In genomic region chr13:16196692-16197091, GRCm38 (mm10) we compare ENCODE assay signal across 25 mouse cellular contexts.
DNase-seq lines count a peak whose midpoint lies in the region; ATAC-seq and TF ChIP-seq lines count a peak whose summit lies in the region.
"Had no signal": no experiment of that assay in that cellular context is flagged by ENCODE, and none has a peak within 500 bp of the region (broad histone marks: within the 10 kb centered on the region; RNA-seq: fewer than 3 reads in every experiment).

No protein-coding gene starts in this region.

- no peak for TF ChIP-seq CTCF in forebrain, postnatal 0 days (IDR thresholded peaks at IDR 0.05; ENCODE audit: low read depth)

- H3K9me3 ChIP-seq in forebrain, embryonic 13.5 days (replicated peaks) = no peaks in the 10 kb centered on the region
- no peaks in the 10 kb centered on the region for H3K9me3 ChIP-seq in forebrain, embryonic 11.5 days (ENCODE audit: control insufficient read depth, low read length)
- no peaks in the 10 kb centered on the region for H3K9me3 ChIP-seq in forebrain, embryonic 15.5 days
- no peaks in the 10 kb centered on the region for H3K9me3 ChIP-seq in forebrain, embryonic 12.5 days
- no peaks in the 10 kb centered on the region for H3K9me3 ChIP-seq in forebrain, postnatal 0 days (ENCODE audit: low read length)
- H3K9me3 ChIP-seq: embryonic facial prominence, embryonic 10.5 days; embryonic facial prominence, embryonic 12.5 days; G1E had no signal

- H3K27me3 ChIP-seq in forebrain, embryonic 13.5 days = no peaks in the 10 kb centered on the region
- no peaks in the 10 kb centered on the region for H3K27me3 ChIP-seq in forebrain, embryonic 11.5 days (ENCODE audit: control insufficient read depth, insufficient read depth, low read length)
- no peaks in the 10 kb centered on the region for H3K27me3 ChIP-seq in forebrain, embryonic 15.5 days
- H3K27me3 ChIP-seq in forebrain, embryonic 12.5 days = no peaks in the 10 kb centered on the region
- no peaks in the 10 kb centered on the region for H3K27me3 ChIP-seq in forebrain, postnatal 0 days (ENCODE audit: insufficient read depth, low read length)
- H3K27me3 ChIP-seq: CH12.LX; embryonic facial prominence, embryonic 12.5 days; Patski had no signal

- 75% methylated on average over 1 of the region's 1 CpGs for WGBS in forebrain, embryonic 13.5 days
- 97% methylated on average over 1 of the region's 1 CpGs for WGBS in forebrain, embryonic 11.5 days
- 47% methylated on average over 1 of the region's 1 CpGs for WGBS in forebrain, embryonic 15.5 days
- 85% methylated on average over 1 of the region's 1 CpGs for WGBS in forebrain, embryonic 12.5 days
- 42% methylated on average over 1 of the region's 1 CpGs for WGBS in forebrain, postnatal 0 days

- H3K27ac ChIP-seq in forebrain, embryonic 13.5 days = no peak overlapping the region
- no peak overlapping the region for H3K27ac ChIP-seq in forebrain, embryonic 11.5 days (ENCODE audit: low read depth, low read length)
- H3K27ac ChIP-seq in forebrain, embryonic 15.5 days (replicated peaks) = no peak overlapping the region
- no peak overlapping the region for H3K27ac ChIP-seq in forebrain, embryonic 12.5 days
- H3K27ac ChIP-seq in forebrain, postnatal 0 days (ENCODE audit: low read depth, low read length) = no peak overlapping the region
- H3K27ac ChIP-seq: embryonic facial prominence, embryonic 10.5 days; embryonic facial prominence, embryonic 12.5 days; gastrocnemius, adult 2 months had no signal

- ATAC-seq in forebrain, embryonic 13.5 days = peak; percentile 53; the same call in 1 of the 2 replicates
- ATAC-seq in forebrain, embryonic 11.5 days (replicated peaks; ENCODE audit: low FRiP score) = no peak
- ATAC-seq in forebrain, embryonic 15.5 days (replicated peaks) = peak; percentile 71; the same call in 1 of the 2 replicates
- ATAC-seq in forebrain, embryonic 12.5 days (ENCODE audit: low FRiP score) = no peak
- peak; percentile 61; the same call in 1 of the 2 replicates for ATAC-seq in forebrain, postnatal 0 days
- ATAC-seq: activated CD4-positive, CD25-positive, alpha-beta regulatory T cell, adult 4 months; CD4-positive, CD25-positive, alpha-beta regulatory T cell, adult 4 months; Patski had no signal

- H3K36me3 ChIP-seq in forebrain, embryonic 13.5 days (ENCODE audit: poor library complexity, severe bottlenecking) = no peaks in the 10 kb centered on the region
- no peaks in the 10 kb centered on the region for H3K36me3 ChIP-seq in forebrain, embryonic 11.5 days (ENCODE audit: control insufficient read depth, insufficient read depth, low read length)
- no peaks in the 10 kb centered on the region for H3K36me3 ChIP-seq in forebrain, embryonic 15.5 days
- no peaks in the 10 kb centered on the region for H3K36me3 ChIP-seq in forebrain, embryonic 12.5 days (replicated peaks)
- no peaks in the 10 kb centered on the region for H3K36me3 ChIP-seq in forebrain, postnatal 0 days (ENCODE audit: insufficient read depth)
- H3K36me3 ChIP-seq: embryonic facial prominence, embryonic 10.5 days; embryonic facial prominence, embryonic 12.5 days; G1E had no signal

- DNase-seq in forebrain, embryonic 11.5 days (ENCODE audit: low spot score) = no peak
- DNase-seq in brain, embryonic 18.5 days (ENCODE audit: low read depth, low spot score) = peak; percentile 12
- peak; percentile 31 for DNase-seq in forebrain, postnatal 0 days
- no peak for DNase-seq in kidney, adult 8-10 months
- DNase-seq in urinary bladder, postnatal 25 days (ENCODE audit: low spot score) = no peak
- DNase-seq: adrenal gland, adult 8-10 months; adrenal gland, postnatal 14 days; adrenal gland, postnatal 36 days; B cell, adult 2 months; cerebellum, adult 11 months; cerebellum, adult 18-20 months; cerebellum, adult 8-10 months; cerebellum, postnatal 10 days; cerebellum, postnatal 25 days; gastrocnemius, adult 2 months had no signal

- no peak overlapping the region for H3K4me3 ChIP-seq in forebrain, embryonic 13.5 days
- H3K4me3 ChIP-seq in forebrain, embryonic 11.5 days (ENCODE audit: low read depth, low read length) = no peak overlapping the region
- no peak overlapping the region for H3K4me3 ChIP-seq in forebrain, embryonic 15.5 days
- no peak overlapping the region for H3K4me3 ChIP-seq in forebrain, embryonic 12.5 days (replicated peaks)
- no peak overlapping the region for H3K4me3 ChIP-seq in forebrain, postnatal 0 days (ENCODE audit: low read depth, low read length)
- H3K4me3 ChIP-seq: embryonic facial prominence, embryonic 10.5 days; embryonic facial prominence, embryonic 12.5 days; gastrocnemius, adult 2 months had no signal

- H3K4me2 ChIP-seq in forebrain, embryonic 13.5 days = no peak overlapping the region
- no peak overlapping the region for H3K4me2 ChIP-seq in forebrain, embryonic 11.5 days (ENCODE audit: low read depth, low read length, severe bottlenecking)
- H3K4me2 ChIP-seq in forebrain, embryonic 15.5 days (replicated peaks) = no peak overlapping the region
- no peak overlapping the region for H3K4me2 ChIP-seq in forebrain, embryonic 12.5 days
- no peak overlapping the region for H3K4me2 ChIP-seq in forebrain, postnatal 0 days (ENCODE audit: low read depth)
- H3K4me2 ChIP-seq: embryonic facial prominence, embryonic 12.5 days had no signal

- no peaks in the 10 kb centered on the region for H3K4me1 ChIP-seq in forebrain, embryonic 13.5 days
- no peaks in the 10 kb centered on the region for H3K4me1 ChIP-seq in forebrain, embryonic 11.5 days (replicated peaks; ENCODE audit: control insufficient read depth, insufficient read depth, low read length)
- 0 out of 2 replicates have a peak, but pooled peaks cover 5% of the 10 kb centered on the region for H3K4me1 ChIP-seq in forebrain, embryonic 15.5 days
- H3K4me1 ChIP-seq in forebrain, embryonic 12.5 days = no peaks in the 10 kb centered on the region
- H3K4me1 ChIP-seq in forebrain, postnatal 0 days (ENCODE audit: insufficient read depth) = no peaks in the 10 kb centered on the region
- H3K4me1 ChIP-seq: embryonic facial prominence, embryonic 10.5 days; embryonic facial prominence, embryonic 12.5 days had no signal

- H3K9ac ChIP-seq in forebrain, embryonic 13.5 days = no peak overlapping the region
- H3K9ac ChIP-seq in forebrain, embryonic 11.5 days (ENCODE audit: low read length) = no peak overlapping the region
- no peak overlapping the region for H3K9ac ChIP-seq in forebrain, embryonic 15.5 days (replicated peaks)
- no peak overlapping the region for H3K9ac ChIP-seq in forebrain, embryonic 12.5 days
- H3K9ac ChIP-seq in forebrain, postnatal 0 days = no peak overlapping the region
- H3K9ac ChIP-seq: embryonic facial prominence, embryonic 12.5 days had no signal

Comparison
In these comparisons a context has a peak if more than half of its experiments do, and no peak if none do; other contexts are left out.
1. ATAC-seq: peak in forebrain, embryonic 13.5 days (single experiment), forebrain, embryonic 15.5 days (single experiment) and forebrain, postnatal 0 days (single experiment); none in forebrain, embryonic 11.5 days (single experiment) and forebrain, embryonic 12.5 days (single experiment).
2. DNase-seq: peak in brain, embryonic 18.5 days (single experiment) and forebrain, postnatal 0 days (single experiment); none in forebrain, embryonic 11.5 days (single experiment), kidney, adult 8-10 months (0 of 2) and urinary bladder, postnatal 25 days (single experiment).